Mouse (Mus musculus) left cerebral cortex, postnatal 4 days (tissue): ENCODE measurements at regions not wholly inside any gene's neighbourhood (a gene's known extent, or its start where the extent isn't known, plus 50 kb on each side); places are given as distances from the start of the nearest gene placed in this dataset.
"Not testable (repeated sequence)": the region's sequence is repeated elsewhere in the genome, so short reads cannot be mapped to it uniquely, and the experiment has no call there.

ENCODE experiments used
- DNase-seq: peaks from one replicate; pipeline ENCODE4 v3.0.0-alpha.2; 2022
- intact Hi-C: fragments of 180-260 bp; cut with DNase I; formaldehyde crosslinking; loops from one replicate; pipeline ENCODE4 v1.15.1; 2025

GRCm38 (mm10) chr7:72990559-72991429 is 384.5 kb upstream of the Rgma start:
- intact Hi-C loops, result no loop called here
- DNase-seq, result no peak

- DNase-seq, result peak; percentile 6
- intact Hi-C loops, result no loop called here
Measured at GRCm38 (mm10) chr7:72998374-72998773, 376.9 kb upstream of the Rgma start.

- intact Hi-C loops, result no loop called here
- DNase-seq, result no peak
Measured at GRCm38 (mm10) chr7:73019151-73019550, 356.2 kb upstream of the Rgma start.

- no peak for DNase-seq
- intact Hi-C loops, result no loop called here
Measured at GRCm38 (mm10) chr7:73019764-73020354, 355.4 kb upstream of the Rgma start.

DNA sequence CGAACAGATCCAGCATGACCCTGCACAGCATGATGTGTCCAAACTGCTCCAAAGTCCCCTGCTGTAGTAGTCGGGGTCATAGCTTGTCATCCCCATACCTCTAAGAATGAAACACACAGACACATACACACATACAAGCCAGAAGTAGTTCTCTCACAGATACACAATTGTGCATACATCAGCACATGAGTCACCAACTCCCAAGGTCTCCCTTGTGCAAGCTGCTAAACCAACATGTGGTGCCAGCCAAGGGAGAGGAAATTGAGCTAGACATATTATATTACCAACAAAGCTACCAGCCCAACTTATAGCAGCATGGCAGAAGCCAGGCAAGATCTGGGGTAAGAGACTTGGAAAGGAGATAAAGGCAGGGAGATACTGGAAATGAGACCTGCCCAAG is 353.5 kb upstream of the Rgma start:
- intact Hi-C loops, result no loop called here
- no peak for DNase-seq

- no peak for DNase-seq
- intact Hi-C loops, result no loop called here
Measured at GRCm38 (mm10) chr7:73025640-73026039, 349.7 kb upstream of the Rgma start.

GRCm38 (mm10) chr7:73028952-73029351 is 346.4 kb upstream of the Rgma start:
- intact Hi-C loops, result no loop called here
- no peak for DNase-seq

GRCm38 (mm10) chr7:73031407-73031806 is 343.9 kb upstream of the Rgma start:
- intact Hi-C loops, result loop anchor here (10.0 kb wide), 1 partner anchor 343 kb away; the partner anchor contains the start of gene Rgma
- no peak for DNase-seq

DNA sequence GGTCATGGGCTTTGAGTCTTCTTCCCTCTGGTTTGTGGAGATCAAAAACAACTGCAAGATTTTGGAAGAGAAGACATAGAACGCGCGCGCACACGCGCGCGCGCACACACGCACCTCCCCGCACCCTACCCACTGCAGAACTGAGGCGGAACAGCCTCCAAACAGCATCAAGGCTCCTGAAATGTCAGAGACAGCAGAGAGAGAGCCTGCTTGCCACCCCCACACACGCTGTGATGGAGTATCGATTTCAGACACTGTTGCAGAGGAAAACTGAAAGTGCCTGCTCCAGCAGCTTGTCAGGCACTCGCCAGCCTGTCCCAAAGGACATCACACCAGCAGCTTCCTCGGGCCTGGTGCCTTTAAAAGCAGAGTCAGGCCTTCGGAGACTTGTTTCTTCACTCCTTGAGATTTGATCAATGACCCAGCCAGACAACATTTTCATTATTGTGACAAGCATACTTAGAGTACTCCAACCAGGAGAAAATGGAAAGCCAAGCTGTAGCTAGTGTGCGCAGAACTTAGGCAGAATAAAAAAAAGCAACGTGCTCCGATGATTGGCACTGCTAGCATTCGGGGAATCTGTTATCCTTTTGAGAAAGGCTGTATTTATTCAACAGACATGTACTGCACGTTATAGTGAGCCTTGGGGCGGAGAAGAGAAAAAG is 342.9 kb upstream of the Rgma start:
- intact Hi-C loops, result loop anchor here (10.0 kb wide), 1 partner anchor 342 kb away; the partner anchor contains the start of gene Rgma
- DNase-seq, result no peak

DNA sequence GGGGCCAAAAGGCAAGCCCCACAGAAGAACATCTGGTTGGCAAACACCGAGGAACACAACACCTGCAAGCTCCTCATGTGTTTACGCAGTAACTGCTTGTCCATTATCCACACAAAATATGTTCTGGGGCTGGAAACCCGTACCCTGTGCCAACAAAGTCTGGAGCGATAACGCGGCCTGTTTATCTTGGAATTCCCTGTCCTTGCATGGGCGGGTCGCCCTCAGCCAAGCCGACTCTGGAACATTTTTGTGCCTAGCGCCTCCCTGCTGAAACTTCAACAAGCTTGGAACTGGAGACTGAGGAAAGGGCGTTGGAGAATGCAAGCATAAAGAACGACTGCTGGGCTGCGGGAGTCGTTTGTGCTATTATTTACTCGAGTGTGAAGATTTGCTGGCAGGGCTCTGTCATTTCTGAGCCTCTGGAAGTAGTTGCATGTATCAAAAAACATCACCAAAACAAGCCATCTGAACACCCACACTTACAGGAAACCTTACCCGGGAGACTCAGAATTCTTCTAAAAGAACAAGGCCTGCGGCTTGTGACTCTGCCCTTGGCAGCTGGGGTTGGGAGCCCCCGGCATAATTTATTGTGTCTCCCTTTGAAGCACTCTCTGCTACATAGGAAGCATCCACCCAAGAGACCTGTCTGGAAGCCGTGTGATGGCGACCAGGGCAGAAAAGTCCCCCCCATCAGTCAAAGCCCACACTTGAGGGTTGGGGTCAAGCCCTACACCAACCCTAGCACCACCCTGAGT is 338.3 kb upstream of the Rgma start:
- DNase-seq, result peak; percentile 43
- intact Hi-C loops, result loop anchor here (10.0 kb wide), 1 partner anchor 338 kb away; the partner anchor contains the start of gene Rgma

- intact Hi-C loops, result loop anchor here (10.0 kb wide), 1 partner anchor 337 kb away; the partner anchor contains the start of gene Rgma
- DNase-seq, result no peak
Measured at GRCm38 (mm10) chr7:73037638-73038037, 337.7 kb upstream of the Rgma start.

- intact Hi-C loops, result loop anchor here (10.0 kb wide), 1 partner anchor 335 kb away; the partner anchor contains the start of gene Rgma
- DNase-seq, result no peak
Measured at GRCm38 (mm10) chr7:73039921-73040320, 335.4 kb upstream of the Rgma start.

- intact Hi-C loops, result no loop called here
- DNase-seq, result no peak
Measured at GRCm38 (mm10) chr7:73044316-73044715, 331.0 kb upstream of the Rgma start.

DNA sequence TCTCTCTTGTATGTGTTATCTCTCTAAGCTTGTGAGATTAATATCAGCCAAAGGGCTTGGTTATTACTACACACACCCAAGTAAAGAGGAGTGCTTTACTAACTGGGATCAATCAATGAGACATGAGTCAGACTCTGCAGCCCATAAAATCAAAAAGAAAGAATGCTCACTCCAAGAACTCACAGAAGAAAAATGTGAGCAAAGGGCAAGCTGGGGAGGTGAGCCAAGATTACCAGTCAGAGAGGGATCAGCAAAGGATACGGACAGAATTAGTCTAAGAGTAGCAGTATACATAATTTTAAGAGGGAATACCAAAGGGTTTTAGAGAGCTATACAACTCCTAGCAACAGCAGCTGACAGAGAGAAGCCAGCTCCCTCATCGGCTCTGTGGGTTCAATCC is 319.4 kb upstream of the Rgma start:
- no peak for DNase-seq
- intact Hi-C loops, result no loop called here

DNA sequence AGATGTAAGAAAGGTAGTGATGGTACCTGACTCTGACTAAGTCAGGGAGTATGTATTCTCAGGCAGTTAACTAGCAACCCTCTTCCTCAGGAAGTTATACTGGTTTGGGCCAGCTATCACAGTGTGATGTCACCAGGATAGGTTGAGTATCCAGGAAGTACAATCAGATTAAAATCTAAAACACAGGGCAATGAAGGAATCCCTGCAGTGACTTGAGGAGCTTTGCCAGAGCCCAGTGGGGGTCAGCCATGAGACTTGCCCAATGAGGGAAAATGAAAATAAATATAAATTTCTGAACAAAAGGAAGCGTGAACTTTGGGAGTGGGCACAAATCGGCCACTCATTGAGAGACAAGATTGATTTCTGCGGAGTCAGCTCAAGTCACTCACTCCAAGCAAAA is 311.8 kb upstream of the Rgma start:
- intact Hi-C loops, result no loop called here
- peak; percentile 22 for DNase-seq

- intact Hi-C loops, result no loop called here
Measured at GRCm38 (mm10) chr7:73068534-73068933, 306.8 kb upstream of the Rgma start.

DNA sequence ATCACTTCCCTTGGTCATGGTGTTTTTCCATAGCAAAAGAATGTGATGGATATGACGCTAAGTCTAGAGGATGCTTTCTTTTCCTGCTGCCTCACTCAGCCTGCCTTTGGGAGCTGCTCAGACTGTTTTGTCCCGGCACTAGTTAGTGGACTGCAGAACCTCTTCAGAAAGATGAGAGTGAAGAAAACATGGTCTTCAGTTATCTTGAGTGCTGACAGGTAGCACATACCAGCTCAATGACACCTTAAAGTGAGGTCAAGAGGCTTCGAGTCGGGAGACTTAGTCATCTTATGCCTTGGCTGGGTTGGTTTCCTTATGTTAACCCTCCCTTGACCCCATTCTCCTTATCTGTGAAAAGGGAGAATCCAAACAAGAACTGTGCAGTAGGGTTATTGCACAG is 306.0 kb upstream of the Rgma start:
- intact Hi-C loops, result no loop called here
- no peak for DNase-seq

More at GRCm38 (mm10) chr7:73068534-73068933, 306.8 kb upstream of the Rgma start:
- no peak for DNase-seq

DNA sequence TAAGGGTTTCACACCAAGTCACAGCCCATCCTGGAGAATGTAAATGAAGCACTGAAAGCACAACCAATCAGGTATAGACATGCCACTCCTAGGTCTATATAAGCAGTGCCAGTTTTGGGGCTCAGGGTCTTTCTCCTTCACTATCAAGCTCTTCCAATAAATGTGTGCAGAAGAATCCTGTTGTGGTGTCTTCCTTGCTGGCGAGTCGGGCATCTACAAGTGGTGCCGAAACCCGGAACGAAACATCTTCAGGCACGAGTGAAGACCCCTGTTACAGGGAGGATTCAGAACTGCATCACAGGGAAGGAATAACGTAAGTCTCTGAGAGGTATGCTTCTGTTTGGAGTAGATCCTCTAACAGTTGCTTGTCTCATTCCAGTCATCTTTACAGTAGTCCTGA is 299.9 kb upstream of the Rgma start:
- DNase-seq, intact Hi-C loops: not testable (repeated sequence)

DNA sequence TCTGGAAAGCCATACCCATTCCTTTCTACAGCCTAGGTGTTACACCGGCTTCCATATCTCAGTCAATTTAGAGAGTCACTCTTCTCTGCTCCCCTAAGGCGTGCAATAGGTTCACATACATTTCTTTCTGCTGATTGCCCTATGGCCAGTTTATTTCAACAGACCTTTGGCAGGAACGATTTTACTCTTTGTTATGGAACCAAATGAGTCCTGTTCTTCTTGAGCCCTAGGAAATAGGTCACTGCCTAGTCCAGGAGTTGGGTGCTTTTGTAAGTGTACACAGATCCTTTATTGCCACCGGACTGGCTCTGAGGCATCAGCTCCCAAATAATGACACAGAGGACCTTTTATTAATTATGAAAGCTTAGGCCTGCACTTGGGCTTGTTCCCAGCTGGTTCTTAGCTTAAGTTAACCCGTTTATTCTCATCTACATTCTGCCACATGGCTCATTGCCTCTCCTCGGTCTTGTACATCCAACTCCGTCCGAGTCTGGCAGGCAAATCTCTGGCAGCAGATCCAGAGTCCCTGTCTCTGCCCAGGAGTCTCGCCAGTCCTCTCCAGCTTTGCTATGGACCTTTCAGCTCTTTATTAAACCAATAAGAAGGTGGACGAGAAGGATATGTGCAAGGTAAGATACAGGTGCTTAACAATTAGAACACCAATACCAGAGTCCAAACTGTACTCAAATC is 287.7 kb upstream of the Rgma start:
- peak; percentile 52 for DNase-seq
- intact Hi-C loops, result no loop called here

GRCm38 (mm10) chr7:73088321-73088720 is 287.0 kb upstream of the Rgma start:
- intact Hi-C loops, result no loop called here

More at GRCm38 (mm10) chr7:73088321-73088720, 287.0 kb upstream of the Rgma start:
- no peak for DNase-seq
